Mouse (Mus musculus) ES-CJ7 (cell line): ENCODE results near the gene Ing2.

Experiments
- DNase-seq: peaks from one replicate; pipeline ENCODE4 v3.0.0; 2011; ENCODE audit warnings: low read depth, low spot score

The Ing2 gene

DNA sequence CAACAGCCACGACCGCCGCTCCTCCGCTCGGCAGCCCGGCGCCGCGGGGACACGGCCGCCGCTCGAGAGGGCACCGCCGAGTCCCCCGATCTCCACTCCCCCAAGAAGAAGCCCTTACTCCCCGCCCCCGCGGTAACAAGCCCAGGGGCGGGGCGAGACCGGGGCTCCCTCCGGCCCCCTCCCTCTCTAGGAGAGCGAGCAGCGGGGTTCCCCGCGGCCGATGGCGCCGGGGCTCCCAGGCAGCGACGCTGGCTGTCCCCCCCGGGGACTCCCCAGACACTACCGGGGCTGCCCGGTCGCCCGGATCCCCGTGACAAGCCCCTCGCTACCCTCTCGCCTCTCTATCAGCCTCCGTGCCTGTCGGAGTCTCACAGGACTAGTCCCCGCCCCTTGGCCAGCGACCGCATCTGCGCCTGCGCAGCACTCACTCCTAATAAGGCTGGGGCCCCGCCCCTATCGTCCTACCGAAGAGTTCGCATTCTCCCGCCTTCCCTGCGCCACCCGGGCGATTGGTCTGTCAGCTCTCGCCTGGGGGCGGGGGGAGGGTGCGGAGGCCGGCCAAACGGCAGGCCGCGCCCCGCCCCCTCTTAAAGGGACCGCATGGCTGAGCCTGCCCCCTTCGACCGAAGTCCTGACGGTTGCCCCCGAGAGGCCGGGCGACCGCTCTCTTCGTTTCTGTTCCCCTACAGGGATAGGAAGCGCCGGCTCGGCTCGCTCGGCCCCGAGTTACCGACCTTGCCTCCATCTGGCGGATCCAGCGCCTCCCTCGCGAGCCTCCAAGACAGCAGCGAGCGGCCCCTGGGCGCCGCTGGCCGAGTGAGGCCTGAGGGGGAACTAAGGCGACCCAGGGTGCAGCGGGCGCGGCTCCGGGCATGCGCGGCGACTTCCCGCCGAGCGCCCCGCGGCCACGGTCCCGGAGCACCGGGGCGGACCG is at the start of gene Ing2:
Ing2 (minus strand) TSS at position 780 of the 934 bp plus-strand sequence.
- peak; percentile 100 for DNase-seq

DNA sequence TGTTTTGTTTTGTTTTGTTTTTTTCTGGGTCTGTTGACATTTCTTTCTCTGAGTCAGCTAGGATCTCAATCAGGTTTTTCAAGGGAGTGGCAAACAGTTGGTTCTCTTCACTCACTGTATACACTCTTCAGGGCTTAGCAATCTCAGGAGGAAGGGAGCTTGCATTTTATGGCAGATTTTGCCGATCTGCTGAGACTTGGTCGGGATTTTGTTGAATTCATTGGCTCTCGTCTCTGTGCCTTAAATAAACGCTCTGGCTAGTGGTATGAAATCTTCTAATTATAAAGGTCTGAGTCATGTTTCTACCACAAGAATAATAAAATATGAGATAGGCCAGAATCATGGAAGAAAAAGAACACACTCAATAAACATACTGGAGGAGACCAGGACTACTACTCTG is 46.3 kb upstream of the Ing2 start:
- no peak for DNase-seq

DNA sequence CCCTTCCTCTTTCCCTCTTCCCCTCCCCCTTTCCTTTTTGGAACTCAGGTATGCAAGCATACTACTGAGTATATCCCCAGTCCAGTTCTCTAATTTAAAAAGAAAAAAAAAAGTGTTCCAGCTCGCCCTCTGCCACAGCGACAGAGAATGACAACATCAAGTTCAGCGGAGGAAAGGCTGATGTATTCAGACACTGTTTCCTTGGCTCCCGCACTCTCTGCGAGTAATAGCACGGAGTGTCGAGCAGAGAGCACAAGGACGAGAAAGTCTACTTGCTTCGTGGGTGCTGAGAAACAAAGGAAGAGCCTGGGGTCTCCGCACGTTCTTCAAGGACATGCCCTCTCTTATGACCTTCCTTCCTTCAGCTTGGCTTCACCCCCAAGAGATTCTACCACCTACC is 43.3 kb upstream of the Ing2 start:
- peak; percentile 66 for DNase-seq

DNA sequence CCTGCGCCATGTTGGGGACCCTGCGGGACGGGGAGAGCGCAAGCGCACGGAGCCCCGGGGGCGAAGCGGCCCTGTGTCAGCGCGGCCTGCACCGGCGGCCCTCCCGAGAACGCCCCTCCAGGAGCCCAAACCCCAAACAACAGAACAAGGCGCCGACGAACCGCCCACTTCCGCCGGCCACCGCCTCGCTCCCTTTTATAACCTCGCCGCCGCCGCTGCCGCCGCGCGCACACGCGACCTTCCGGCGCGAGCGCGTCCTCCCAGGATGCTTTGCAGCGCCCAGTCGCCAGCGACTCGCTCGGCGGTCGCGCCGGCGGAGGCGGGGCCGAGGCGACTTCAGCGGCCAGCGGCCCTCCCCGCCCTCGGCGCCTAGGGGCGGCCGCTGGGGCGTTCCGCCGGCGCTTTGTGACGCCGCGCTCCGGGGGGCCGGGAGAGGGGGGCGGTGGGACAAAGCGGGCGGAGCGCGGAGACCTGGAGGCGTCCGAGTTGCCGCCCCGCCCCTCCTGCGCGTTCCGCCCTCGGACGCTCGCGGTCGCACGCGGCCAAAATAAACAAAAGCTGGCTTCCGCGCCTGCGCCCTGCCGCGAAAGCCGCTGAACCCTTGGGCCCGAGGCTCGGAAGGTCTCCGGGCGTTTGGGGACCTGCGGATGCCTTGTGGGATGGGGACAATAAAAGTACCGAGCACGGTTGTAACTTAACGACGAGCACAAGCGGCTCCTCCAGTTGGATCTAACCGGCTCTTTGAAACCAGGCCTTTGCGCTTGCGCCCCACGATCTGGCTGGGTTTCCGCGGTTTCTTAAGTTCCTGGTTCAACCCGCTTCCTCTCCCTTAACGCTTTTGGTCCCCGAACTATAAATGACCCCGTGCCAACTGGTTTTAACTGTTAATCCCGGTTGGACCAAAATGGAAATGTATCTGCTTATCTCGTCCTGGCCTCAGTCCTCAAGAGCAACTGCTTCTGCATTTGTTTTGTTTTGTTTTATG is 38.7 kb upstream of the Ing2 start, which contains the start of gene Cdkn2aip:
Cdkn2aip (minus strand) TSS at position 172 of the 985 bp plus-strand sequence.
- DNase-seq = peak; percentile 96

DNA sequence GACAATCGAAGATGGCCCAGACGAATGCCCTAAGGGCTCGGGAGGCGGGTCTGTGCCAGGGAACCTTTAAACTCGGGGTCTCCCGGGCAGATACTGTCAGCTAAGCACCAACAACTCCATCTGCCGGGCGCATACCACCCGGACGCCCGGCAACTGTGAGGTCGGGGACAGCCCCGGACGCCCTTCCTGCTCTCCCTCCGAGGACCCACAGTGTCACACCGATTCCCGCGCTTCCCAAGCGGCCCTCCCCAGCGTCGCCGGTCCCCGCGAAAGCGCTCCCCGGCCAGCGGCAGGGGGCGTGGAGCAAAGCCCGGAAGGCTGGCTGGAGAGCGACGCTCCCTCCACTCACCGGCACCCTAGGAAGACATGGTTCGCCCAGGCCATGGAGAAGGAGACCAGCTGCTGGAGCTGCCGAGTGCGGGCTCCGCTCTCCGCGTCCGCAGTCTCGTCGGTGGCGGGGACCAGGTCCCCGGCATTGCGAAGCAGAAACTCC is 37.9 kb upstream of the Ing2 start:
- peak; percentile 54 for DNase-seq

DNA sequence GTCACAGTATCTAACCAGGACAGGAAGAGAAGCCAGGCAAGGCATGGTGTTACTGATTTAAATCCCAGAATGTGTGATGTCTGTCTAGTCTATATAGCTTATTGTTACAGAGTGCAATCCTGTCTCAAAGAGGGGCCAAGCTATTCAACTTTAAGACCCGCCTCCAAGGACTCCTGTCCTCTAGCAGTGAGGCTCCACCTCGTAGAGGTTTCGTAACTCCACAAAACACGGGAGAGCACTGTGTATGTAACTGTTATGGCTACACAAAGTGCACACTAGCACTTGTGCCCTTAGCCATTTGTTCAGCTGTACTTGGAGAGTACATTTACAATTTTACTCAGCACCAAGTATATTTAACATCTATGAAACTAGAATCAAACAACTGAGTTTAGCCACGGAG is 32.8 kb upstream of the Ing2 start:
- DNase-seq = no peak

DNA sequence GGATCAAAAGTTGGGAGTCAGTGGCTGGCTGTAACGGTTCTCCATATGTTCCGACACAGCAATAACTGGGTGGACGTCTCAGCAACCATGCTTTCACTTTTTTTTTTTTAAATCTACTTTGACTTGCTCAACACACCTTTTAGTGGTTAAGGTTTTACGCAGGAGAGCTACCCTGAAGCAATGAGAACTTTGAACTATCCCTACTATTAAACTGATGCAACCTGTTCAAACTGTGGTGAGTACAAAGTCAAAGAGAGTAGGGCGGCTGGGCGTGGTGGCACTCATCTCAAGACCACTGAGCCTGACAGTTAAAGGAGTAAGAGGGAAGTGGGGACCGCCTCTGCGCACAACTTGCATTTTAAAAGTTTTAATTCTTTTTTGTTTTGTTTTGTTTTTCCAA is 31.4 kb upstream of the Ing2 start:
- DNase-seq = no peak

DNA sequence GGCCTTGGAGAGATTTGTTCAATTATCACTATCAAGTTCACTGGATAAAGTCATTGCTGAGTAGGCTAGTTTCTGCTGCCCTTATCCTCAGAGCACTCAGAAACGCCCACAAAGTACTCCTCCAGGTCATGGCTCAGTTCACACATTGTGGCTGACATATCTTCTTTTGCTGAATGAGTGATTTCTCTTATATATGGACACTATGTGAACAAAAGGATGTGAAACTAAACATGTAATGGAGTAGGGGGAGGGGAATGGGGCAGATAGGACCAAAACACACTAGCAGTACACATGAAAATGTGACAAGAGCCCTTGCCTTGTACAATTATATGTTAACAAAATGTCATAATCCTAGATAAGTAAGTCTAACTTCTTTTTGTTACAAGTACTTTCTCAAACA is 27.0 kb upstream of the Ing2 start:
- DNase-seq = no peak

DNA sequence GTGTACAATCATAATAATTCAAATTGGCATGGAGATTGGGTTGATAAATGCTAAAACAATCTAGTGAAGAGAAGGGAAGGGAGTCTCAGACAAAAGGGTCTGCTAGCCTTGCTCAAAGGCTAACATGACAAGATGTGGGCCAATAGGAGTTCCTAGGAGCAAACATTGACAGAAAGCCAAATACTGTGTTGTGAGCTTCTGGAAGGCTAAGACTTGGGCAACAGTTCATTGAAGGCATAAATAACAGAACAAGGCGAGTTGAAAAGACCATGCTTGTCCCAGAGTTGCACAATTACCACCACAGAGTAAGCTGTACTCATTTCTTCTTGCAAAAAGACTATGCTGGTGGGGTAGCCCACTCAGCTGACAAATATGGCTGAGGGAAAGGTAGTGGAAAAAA is 22.3 kb upstream of the Ing2 start:
- DNase-seq = no peak

DNA sequence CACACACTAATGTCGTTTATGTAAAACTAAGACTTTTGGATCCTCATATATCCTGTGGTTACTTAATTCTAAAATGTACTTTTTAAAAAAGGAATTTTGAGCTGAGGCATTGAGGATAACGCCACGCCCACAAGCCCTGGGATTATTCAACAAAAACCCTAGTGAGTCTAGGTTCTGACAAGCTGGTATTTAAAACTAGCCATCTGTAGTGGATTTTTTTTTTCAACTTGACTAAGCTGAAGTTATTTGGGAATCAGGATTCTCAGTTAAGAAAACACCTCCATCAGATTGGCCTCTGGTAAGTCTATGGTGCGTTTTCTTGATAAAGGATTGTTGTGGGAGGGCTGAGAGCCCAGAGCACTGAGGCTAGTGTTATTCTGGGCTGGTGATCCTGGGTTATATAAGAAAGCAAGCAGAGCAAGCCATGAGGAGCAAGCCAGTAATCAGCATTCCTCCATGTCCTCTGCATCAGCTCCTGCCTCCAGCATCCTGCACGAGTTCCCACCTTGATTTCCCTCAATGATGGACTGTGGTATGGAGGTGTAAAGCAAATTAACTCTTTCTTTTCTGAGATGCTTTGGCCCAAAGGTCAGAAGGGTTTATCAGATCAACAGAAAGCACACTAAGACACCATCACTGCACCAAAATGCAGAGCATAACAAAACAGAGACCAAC is 20.2 kb upstream of the Ing2 start:
- DNase-seq = no peak

DNA sequence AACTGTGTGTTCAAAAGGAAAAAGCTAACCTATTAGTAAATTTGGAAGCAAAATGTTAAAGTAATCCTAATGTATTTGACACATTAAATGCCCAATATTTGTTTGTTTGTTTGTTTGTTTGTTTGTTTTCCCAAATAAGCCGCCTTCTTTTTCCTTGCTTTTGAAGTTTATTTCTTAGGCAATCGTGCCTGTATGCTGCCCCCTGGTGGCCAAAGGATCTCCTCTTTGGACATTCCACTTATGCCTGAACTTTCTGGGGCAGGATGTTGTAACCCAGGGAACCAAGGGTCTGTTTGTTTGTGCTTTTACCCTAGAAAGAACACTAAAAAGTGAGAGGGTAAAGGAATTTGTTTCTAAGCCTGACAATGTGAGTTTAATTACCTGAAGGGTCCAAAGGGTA is 17.8 kb upstream of the Ing2 start:
- DNase-seq = peak; percentile 82

DNA sequence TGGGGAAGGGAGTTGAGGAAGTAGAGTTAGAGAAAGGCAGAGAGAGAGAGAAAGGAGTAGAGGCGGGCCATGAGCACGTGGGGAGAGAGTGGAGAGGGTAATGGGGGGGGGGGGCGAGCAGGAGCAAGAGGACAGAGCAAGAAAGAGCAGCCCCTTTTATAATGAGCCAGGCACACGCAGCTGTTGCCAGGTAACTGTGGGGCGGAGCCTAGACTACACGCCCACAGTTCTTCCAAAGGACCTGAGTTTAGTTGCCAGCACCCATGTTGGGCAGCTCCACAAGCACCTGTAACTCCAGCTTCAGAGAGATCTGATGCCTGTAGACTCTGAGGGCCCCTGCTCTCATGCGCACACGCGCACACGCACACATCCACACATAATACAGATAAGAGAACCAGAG is 16.5 kb upstream of the Ing2 start:
- peak; percentile 47 for DNase-seq

DNA sequence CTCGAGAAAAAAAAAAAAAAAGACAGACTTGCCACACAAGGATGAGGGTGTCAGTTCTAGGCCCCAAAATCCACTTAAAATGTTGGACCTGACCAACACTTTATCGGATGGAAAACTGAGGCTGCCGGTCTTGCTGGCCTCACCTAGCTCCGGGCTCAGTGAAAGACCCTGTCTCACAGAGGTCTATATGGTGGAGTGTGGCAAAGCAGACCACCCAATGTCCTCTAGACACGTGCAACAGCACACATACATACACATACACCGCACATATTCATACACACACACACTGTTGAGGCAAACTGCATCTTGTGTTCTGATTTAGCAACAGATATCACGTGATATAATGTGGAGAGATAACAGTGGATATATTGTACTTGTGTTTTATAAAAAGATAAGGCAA is 15.9 kb upstream of the Ing2 start:
- DNase-seq = no peak

DNA sequence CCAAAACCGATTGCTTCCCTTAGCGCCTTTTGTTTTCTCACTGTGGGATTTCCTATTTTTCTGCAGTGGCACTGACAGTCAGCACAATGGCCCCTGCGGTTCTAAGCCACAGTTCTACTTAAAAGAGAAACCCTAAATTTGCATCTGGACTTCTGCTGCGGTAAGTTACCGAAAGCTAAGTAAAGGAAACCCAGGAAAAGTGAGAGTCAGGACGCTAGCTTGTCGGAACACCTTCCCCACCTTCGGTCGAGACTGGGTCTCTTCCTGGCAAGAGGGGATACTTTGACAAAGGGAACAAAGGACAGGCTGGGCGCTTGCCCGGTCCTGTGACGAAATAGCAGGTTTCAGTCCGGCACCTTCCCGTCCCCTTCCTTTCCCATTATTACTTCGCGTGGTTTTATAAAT is 15.3 kb upstream of the Ing2 start:
- DNase-seq = peak; percentile 42

DNA sequence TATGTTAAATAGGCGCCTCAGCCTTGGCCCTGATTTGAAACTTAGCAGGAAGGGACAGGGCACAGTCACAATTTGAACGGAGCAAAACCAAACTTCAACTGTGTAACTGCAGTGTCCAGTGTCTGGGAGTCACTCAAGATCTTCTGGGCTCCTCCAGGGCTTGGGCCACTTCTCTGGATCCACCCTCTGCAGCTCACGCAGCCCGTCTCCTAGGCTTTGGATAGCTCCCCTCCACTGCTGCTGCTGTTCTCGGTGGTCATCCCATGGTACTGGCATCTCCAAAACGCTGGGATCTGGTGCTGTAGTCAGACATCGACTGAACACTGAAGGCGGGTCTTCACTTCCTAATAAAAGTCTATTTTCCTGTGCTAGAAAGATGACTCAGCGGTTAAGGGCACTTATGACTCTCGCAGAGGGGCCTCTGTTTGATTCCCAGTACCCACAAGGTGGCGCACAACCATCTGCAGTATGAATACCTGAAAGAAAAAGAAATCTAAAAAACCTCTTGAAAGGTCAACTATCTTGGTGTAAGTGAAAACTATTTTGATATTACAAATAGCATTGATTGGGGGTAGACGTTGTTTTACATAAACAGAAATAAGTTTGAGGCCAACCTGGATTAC is 14.5 kb upstream of the Ing2 start:
- peak; percentile 82 for DNase-seq

DNA sequence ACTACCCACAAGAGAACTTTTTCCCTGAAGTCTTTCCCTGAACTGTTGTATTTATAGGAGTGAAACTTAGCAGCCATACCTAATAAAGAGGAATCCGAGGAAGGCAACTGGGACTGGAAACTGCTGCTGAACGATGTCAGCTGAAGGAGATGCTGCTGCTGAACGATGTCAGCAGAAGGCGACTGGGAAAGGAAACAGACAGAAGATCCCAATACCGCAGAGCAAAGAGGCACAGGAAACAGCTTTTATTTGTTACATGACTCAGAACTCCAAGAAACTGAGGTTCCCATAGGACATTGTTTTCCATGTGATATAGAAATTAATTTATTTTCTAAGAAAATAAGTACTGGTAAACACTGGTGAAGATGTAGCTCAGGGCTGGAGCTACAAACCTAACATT is 9.1 kb upstream of the Ing2 start:
- DNase-seq = no peak

DNA sequence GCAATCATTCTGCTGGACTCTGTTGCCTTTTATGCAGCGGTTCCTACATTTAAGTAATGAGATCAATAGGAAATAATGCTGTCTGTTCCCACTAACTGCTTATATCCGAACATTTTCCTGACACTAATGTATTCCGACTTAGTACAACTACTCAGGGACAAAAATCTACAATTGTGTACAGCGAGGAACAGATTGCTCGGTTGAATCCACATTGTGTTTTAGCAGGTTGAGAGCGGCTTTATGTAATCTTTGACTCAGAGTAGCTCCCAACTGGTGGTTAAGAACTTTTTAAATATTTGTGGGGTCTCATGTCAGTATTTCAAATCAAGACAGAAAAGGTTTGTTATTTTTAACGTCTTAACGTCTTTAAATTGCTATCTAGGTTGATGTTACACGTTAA is 8.6 kb upstream of the Ing2 start:
- DNase-seq = no peak

DNA sequence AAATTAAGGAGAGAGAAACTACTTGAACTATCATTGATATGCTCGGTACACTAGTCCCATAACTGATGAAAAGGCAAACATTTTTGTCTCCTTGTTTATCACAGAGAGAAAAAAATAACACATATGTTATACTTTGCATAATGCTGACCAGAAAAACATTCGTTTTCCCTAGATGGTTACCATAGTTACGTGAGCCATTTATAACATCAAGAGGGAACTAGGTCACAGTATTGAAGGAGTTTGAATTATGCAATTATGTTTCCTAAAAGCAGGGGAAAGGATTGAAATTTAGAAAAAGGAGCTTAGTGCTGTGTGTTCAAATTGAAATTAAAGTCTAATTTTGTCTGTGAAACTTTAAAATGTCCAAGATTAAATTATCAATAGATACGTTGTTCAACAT is 5.0 kb upstream of the Ing2 start:
- no peak for DNase-seq

DNA sequence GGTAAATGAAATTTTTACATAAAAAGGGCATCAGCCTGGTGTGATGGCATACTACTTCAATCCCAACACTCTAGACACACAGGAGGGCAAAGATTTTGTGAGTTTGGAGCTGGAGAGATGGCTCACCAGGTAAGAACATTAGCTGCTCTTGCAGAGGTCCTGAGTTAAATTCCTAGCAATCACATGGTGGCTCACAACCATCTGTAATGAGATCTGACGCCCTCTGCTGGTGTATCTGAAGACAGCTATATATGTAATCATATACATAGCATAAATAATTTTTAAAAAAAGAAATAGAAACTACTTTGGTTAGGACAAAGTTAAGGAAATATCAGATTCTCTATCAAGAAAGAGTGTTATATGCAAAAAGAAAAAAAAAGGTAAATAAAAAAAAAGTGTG is 4.2 kb upstream of the Ing2 start:
- peak; percentile 52 for DNase-seq

DNA sequence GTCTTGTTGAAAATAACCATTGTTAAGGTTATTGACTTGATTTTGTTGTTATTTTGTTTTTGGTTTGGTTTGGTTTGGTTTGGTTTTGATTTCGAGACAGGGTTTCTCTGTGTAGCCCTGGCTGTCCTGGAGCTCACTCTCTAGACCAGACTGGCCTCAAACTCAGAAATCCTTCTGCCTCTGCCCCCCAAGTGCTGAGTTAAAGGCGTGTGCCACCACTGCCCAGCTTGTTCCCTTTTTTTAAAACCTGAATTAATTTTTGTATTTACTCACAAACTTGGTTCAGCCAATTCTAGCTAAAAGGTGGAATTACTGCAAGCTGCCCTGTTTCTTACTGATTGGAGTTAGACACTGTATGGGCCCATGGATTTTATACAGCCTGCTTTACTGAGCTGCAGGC is 1.3 kb upstream of the Ing2 start:
- DNase-seq = no peak

DNA sequence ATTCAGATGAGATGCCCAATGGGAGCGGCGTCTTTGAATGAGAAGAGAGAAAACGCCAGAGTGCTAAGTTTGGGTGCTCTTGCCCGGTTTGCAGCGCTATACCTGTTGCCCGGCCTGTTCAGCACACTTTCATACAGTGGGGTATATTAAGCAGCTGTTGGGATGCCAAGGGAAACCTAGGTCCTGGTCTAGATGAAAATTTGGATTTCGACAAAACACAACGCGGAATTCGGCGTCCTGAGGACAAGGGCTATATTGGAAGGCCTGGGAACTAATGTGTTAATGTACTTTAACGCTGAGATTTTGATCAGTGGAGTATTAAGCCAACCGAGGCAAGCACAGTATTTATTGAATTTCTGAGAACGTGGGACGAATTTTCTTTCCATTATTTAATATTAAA is 868 bp upstream of the Ing2 start:
- no peak for DNase-seq
